Mouse (Mus musculus) thymus, postnatal 0 days (tissue): ENCODE data around the gene Olfr703. TPM values are rescaled to one million over a fixed set of nuclear protein-coding genes. Genes with fewer than 3 reads are reported as not detected.

ENCODE experiments used
- DNase-seq: peaks from one replicate; pipeline ENCODE4 v3.0.0-alpha.2; 2015; ENCODE audit warnings: low spot score
- polyA plus RNA-seq: library from polyadenylated mRNA; unstranded; fragments of >200 nt; fragmentation: Nextera tagmentation; extraction: Ambion mirVana; gene quantifications from 2 replicates; pipeline ENCODE4 v1.2.1, GENCODE M21; 2015

Olfr703 gene
- not detected in 2 replicates for polyA plus RNA-seq

DNA sequence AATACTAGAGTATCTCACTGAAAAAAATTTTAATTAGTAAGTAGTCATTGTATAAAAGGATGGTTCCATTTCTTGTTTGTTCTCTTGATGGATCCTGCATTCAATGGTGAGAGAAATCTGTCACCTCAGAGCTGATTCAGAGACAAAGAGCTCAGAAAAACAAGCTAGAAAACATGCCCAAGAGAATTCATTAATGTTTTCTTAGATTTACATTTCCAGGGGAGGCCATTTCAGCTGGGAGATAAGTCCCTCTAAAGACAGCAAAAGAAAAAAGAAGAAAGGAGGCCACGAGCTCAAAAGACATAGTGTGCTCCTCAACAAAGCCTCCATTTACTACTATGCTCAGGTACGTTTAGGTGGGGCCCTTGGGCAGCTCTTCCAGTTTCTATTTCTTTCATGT lies at the start of gene Olfr703:
TSS of gene Olfr703 (plus strand) at position 301 of the 400 bp plus-strand sequence.
- no peak for DNase-seq

DNA sequence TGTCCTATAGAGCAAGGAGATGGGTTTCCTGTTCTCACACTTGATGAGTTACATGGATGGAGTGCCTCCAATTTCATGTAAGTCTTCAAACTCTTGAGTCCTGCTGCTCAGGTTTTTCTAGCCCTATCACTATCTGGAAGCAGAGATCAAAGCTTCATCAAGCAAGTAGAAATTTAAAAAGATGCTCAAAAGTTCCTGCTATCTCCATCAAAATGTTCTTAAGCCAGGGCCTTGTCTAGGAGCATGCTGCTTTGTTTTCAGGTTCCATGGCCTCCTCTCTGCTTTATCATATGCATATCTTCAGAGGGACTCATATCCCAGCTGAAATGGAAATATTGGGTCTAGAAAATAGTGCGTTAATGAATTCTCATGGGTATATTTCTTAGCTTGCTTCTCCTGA lies 34.4 kb upstream of the Olfr703 start, which contains the start of gene Olfr700:
TSS of gene Olfr700 (minus strand) at position 101 of the 400 bp plus-strand sequence.
- DNase-seq = no peak

DNA sequence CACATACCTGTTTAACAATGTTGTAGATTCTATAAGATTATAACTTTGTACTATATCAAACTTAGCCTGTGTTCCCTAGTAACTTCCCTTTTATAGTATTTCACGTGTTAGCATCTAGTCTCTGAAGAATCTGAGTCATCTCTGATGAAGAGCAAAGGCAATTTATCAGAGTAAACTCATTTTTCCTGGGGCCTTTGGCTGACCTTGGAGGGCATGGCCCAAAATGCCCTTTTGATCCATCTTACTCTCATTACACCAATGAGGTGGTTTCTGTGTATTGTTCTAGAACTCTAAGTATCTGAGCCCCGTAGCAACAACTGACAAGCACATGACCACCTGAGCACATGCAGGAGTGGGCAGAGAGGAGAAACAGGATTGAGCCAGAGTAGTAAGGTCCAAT lies 29.3 kb upstream of the Olfr703 start, which contains the start of gene Olfr701:
TSS of gene Olfr701 (plus strand) at position 301 of the 400 bp plus-strand sequence.
- no peak for DNase-seq

DNA sequence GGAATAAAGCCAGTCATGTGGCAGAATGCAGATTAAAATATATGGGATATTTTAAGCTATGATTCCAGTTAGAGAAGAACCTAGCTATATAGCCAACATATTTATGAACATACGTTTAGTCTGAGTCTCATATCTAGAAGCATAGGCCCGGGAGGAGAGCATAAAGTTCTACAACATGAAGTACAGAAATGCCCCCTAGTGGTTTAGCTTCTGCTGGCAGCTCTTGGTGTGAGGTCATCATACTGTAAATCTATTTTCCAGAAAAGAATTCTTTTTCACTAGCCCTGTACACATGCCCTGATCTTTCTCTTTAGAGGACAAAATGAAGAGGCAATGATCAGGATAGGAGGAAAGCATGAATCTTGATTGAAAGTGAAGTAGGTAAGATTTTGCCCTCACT lies 27.4 kb upstream of the Olfr703 start:
- DNase-seq = peak; percentile 57

DNA sequence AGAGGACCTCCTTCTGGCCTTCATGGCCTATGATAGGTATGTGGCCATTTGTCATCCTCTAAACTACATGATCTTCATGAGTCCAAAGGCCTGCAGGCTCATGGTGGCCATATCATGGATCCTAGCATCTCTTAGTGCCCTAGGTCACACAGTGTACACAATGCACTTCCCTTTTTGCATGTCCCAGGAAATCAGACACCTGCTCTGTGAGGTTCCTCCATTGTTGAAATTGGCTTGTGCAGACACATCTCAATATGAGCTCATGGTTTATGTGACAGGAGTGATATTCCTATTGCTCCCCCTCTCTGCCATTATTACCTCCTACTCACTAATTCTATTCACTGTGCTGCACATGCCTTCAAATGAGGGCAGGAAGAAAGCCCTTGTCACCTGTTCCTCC lies 24.7 kb upstream of the Olfr703 start:
- no peak for DNase-seq

DNA sequence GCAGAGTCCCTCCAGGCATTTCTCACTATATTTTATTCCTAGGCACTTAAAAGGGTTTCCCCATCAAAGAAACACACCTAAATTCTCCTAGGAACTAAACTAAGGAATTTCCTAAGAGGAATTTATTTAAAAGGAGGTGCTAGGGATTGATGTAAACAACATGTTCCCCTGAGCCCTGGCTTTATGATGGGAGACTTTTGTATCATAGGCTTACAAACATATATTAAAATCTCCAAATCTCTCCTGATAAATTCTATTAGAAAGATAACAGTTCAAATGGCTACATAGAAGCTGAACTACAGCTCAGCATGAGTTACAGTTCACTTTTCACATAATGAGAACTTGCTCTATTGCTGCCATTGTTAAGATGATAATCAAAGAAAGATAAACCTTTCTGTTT lies 9.4 kb upstream of the Olfr703 start, which contains the start of gene Olfr702:
TSS of gene Olfr702 (minus strand) at position 101 of the 400 bp plus-strand sequence.
- DNase-seq = no peak

DNA sequence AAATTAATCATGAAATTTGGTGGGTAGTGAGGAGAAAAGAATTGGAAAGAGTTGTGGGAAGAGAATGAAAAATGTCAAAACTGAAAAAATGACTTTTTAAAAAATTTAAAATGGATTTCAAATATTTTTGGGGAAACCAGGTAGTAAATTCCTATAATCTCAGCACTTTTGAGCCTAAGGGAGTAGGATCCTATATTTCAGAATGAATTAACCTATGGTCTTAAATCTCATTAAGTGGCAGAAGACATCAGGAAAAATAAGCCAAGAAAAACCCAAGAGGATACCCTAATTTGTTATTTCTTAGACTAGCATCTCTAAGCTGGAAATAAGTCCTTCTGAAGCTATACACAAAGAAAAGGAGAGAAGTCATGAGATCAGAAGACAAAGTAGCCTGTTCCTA lies 19.7 kb downstream of the Olfr703 start, which contains the start of gene Olfr704:
TSS of gene Olfr704 (plus strand) at position 301 of the 400 bp plus-strand sequence.
- DNase-seq = no peak

DNA sequence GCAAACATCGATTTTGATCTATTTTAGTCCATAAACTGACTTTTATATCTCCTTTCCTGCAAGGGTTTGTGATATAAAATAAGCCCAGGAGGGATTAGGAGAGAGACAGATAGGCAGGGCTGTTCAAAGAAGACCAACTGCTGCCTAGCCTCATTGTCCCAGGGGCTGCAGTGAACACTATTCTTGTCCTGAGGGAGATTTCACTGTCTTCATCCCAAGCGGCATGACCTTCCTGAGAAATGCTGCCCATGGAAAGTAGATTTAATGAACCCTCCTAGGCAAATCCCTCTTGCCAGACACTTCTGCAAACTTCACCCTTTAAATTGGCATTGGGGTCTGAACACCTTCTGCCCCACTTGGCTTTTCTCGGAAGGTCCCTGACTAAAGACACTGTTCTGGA lies 33.6 kb downstream of the Olfr703 start, which contains the start of gene Olfr705:
TSS of gene Olfr705 (minus strand) at position 101 of the 400 bp plus-strand sequence.
- DNase-seq = no peak

DNA sequence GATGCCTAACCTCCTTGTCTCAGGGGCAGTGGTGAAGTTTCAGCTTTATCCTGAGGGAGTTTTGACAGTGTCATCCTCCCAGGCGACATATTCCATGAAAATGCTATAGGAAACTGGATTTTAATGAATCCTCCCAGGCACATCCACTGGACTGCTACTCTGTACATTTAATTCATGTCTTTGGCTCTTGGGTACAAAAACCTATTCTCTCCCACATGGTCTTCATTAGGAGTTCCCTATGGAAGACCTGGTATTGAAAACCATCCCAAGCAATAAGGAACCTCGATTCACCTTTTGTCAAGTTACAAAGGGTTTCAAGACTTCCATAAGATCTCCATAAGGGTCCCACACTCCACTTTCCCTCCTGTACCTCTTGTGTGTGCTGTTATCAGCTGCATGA lies 44.9 kb downstream of the Olfr703 start, which contains the start of gene Olfr706:
TSS of gene Olfr706 (minus strand) at position 101 of the 400 bp plus-strand sequence.
- DNase-seq = no peak

Other genes with a start within 250 kb of the Olfr703 start
- not detected in 2 replicates for gene Olfr693, start 162.8 kb upstream of the Olfr703 start, polyA plus RNA-seq
- gene Olfr694, start 151.5 kb upstream of the Olfr703 start, polyA plus RNA-seq = not detected in 2 replicates
- gene Olfr695, start 127.0 kb upstream of the Olfr703 start, polyA plus RNA-seq = not detected in 2 replicates
- not detected in 2 replicates for gene Olfr697, start 100.9 kb upstream of the Olfr703 start, polyA plus RNA-seq
- not detected in 2 replicates for gene Olfr698, start 88.0 kb upstream of the Olfr703 start, polyA plus RNA-seq
- gene Olfr699, start 50.2 kb upstream of the Olfr703 start, polyA plus RNA-seq = not detected in 2 replicates
- not detected in 2 replicates for gene Olfr700, start 34.5 kb upstream of the Olfr703 start, polyA plus RNA-seq
- gene Olfr701, start 29.2 kb upstream of the Olfr703 start, polyA plus RNA-seq = not detected in 2 replicates
- gene Olfr702, start 9.5 kb upstream of the Olfr703 start, polyA plus RNA-seq = not detected in 2 replicates
- not detected in 2 replicates for gene Olfr704, start 19.8 kb downstream of the Olfr703 start, polyA plus RNA-seq
- gene Olfr705, start 33.5 kb downstream of the Olfr703 start, polyA plus RNA-seq = not detected in 2 replicates
- gene Olfr706, start 44.8 kb downstream of the Olfr703 start, polyA plus RNA-seq = not detected in 2 replicates
- gene Olfr707, start 57.9 kb downstream of the Olfr703 start, polyA plus RNA-seq = not detected in 2 replicates
- gene Olfr1532-ps1, start 64.6 kb downstream of the Olfr703 start, polyA plus RNA-seq = not detected in 2 replicates
- not detected in 2 replicates for gene Olfr709-ps1, start 88.9 kb downstream of the Olfr703 start, polyA plus RNA-seq
- gene Olfr710, start 105.0 kb downstream of the Olfr703 start, polyA plus RNA-seq = not detected in 2 replicates
- not detected in 2 replicates for gene Olfr6, start 120.6 kb downstream of the Olfr703 start, polyA plus RNA-seq
- not detected in 2 replicates for gene Olfr711, start 132.1 kb downstream of the Olfr703 start, polyA plus RNA-seq
- gene Olfr2, start 162.7 kb downstream of the Olfr703 start, polyA plus RNA-seq = not detected in 2 replicates
- gene Olfr713, start 187.8 kb downstream of the Olfr703 start, polyA plus RNA-seq = 0.03 TPM in 1 of 2 replicates, not detected in the other
- not detected in 2 replicates for gene Olfr714, start 227.6 kb downstream of the Olfr703 start, polyA plus RNA-seq
- not detected in 2 replicates for gene Olfr17, start 249.9 kb downstream of the Olfr703 start, polyA plus RNA-seq